Mouse (Mus musculus): ENCODE data around the gene Chn1.

The Chn1 gene

GRCm38 (mm10) chr2:73746375-73746770, 28.8 kb downstream of the Chn1 start:
- DNase-seq (ENCODE audit: extremely low read depth, low read depth), result no peak

DNA sequence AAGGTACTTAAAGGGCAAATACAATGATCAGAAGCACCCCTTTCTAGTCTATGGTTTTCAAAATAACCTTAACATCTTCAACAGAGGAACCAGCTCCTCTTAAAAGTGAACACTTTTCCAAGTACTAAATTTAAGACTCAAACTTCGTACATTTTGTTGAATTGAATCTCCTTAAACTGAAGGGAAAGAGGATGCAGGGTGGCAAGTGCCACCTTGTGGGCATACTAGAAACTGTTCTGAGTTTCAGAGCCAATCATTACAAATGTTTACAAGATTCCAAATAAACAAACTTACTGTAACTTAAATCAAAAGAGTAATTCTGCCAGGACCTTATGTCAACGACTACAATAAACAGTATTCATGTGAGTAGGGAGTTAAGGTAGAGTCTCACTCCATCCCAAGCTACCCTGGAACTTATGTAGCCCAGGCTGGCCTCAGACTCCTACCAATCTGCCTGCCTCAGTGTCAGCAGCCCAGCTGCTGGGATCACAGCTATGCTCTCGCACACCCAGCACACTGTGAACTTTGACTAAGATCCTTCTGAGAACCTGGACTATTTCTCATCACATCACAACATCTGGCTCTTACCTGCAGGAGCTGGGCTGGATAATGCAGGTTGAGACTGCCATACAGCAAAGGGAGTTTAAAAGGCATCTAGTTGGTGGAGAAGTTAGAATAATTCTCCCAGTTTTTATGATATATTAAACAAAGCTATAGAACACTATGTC, 29.3 kb downstream of the Chn1 start:
- no peak for DNase-seq (ENCODE audit: extremely low read depth, low read depth)

- DNase-seq (ENCODE audit: extremely low read depth, low read depth), result no peak
Observed at GRCm38 (mm10) chr2:73741286-73741685, 33.9 kb downstream of the Chn1 start.

- no peak for DNase-seq (ENCODE audit: extremely low read depth, low read depth)
Observed at GRCm38 (mm10) chr2:73727868-73728267, 47.3 kb downstream of the Chn1 start.

GRCm38 (mm10) chr2:73724934-73725333, 50.2 kb downstream of the Chn1 start:
- DNase-seq (ENCODE audit: extremely low read depth, low read depth), result no peak

- no peak for DNase-seq (ENCODE audit: extremely low read depth, low read depth)
Observed at GRCm38 (mm10) chr2:73721821-73722220, 53.3 kb downstream of the Chn1 start.

GRCm38 (mm10) chr2:73712481-73712880, 62.7 kb downstream of the Chn1 start:
- DNase-seq (ENCODE audit: extremely low read depth, low read depth), result no peak

- DNase-seq (ENCODE audit: extremely low read depth, low read depth), result no peak
Observed at GRCm38 (mm10) chr2:73693045-73693444, 82.1 kb downstream of the Chn1 start.

DNA sequence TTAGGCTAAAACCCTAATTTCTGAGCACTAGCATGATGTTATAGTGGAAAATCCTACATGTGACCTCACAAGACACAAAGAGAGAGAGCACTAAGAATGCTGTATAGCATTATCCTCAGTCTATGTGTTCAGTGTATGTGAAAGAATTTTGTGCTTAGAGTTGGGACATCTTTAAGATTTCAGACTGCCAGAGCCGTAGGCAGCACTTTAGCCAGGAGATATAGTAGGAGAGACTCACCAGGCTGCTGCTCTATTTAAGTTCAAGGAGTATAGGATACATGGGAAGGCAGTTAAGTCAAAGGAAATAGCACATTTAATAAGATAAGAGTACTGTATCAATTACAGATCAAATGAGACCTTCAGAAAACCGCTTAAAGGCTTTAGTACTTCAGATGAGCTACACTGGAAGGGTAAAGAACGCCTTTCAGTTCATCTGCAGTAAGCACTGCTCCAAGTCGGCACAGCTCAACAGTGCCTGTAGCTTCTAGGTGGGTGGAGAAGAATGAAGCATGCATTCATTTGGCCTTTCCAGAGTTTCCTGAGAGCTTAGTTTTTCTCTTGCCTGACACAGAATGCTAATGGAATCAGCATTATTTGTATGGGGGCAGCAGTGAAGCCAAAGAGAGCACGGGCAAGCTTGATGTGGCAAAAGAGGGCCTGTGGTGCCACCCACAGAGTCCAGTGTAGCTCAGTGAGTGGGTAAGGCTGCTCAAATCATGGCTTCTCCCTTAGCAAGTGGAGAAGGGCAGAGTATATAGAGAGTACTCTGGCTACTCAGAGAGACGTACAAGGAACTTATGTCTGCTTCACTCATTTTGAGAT, 84.2 kb downstream of the Chn1 start:
- DNase-seq (ENCODE audit: extremely low read depth, low read depth), result no peak

DNA sequence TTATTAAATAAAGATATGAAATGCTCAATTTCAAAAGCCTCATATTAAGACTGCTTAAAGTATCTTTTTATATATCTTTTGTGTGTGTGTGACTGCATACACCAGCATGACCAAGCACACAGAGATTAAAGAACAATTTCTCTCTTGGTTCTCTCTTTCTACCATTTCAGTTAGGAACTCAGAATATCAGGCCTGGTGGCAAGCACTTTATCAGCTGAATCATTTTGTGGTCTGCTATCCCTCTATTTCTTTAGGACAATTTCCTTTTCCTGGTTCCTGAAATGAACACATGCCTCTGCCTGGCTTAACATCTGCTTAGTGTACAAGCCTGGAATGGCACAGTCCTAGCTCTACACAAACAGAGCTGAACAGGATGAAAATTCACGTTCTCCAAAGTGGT, 92.6 kb downstream of the Chn1 start:
- no peak for DNase-seq (ENCODE audit: extremely low read depth, low read depth)

GRCm38 (mm10) chr2:73680425-73681027, 94.6 kb downstream of the Chn1 start:
- DNase-seq (ENCODE audit: extremely low read depth, low read depth), result no peak

- no peak for DNase-seq (ENCODE audit: extremely low read depth, low read depth)
Observed at GRCm38 (mm10) chr2:73668608-73669007, 106.5 kb downstream of the Chn1 start.

DNA sequence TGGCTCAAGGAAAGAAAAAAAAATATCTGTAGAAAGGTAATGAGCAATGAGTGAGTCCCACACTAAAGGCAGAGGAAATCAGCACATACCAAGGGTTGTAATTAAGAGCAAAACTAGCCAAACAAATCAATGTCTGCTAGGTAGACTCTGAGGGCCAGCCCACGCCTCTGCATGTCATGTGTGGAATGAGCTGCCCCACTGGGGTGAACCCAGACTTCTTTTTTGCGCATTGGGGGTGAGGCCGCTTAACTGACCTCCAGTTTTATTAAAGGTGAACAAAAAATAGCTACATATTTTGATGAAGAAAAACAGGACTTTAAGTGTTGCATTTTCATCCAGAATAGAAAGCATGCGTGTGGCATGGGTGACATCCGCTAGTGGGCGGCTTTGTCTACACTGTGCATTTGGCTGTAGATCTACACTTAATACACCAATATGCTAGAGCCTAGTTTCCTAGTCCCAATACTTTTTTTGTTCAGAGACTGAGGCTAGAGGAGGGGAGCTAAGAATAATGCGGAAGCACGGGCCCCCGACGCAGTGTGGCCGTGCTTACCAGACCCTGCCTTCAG, 114.5 kb downstream of the Chn1 start:
- DNase-seq (ENCODE audit: extremely low read depth, low read depth), result no peak

GRCm38 (mm10) chr2:73659726-73660565, 115.2 kb downstream of the Chn1 start:
- DNase-seq (ENCODE audit: extremely low read depth, low read depth), result peak; percentile 57

DNA sequence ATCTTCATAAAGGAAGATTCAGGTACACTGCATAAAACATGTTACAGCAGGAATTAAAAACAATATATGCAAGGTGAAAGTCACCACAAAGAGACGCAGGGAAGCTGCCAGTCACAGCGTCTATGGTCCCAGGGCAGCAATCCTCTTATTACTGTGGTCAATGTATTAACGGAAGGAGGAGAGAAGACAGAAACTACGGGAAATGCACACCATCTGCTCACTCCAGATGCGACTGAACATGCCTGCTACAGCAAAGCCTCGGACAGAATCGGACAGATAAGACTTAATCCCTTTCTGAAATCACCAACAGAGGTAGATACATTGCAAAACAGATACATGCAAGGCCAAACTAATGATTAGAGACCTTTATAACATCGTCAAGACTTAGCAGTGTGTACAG, 116.1 kb downstream of the Chn1 start:
- DNase-seq (ENCODE audit: extremely low read depth, low read depth), result no peak

DNA sequence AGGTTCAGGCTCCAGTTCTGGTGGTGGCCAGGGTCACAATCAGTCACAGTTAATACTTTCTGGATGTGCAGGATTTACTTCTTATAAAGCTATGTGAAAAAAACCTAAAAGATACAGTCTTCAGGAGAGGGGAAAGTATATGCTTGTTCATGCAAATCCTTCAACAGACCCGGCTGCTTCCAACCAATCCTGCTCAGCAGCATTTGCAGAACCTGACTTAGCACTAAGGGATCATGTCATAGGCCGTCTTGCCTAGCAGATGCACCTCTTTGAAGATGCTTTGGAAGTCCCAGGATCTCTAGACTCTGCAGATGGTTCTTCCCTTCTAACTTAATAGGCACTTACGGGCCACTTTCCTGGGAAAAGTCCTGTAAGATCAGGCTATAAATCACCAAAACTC, 117.2 kb downstream of the Chn1 start:
- no peak for DNase-seq (ENCODE audit: extremely low read depth, low read depth)

GRCm38 (mm10) chr2:73657151-73657550, 118.0 kb downstream of the Chn1 start:
- no peak for DNase-seq (ENCODE audit: extremely low read depth, low read depth)

GRCm38 (mm10) chr2:73655663-73656062, 119.5 kb downstream of the Chn1 start:
- DNase-seq (ENCODE audit: extremely low read depth, low read depth), result no peak

DNA sequence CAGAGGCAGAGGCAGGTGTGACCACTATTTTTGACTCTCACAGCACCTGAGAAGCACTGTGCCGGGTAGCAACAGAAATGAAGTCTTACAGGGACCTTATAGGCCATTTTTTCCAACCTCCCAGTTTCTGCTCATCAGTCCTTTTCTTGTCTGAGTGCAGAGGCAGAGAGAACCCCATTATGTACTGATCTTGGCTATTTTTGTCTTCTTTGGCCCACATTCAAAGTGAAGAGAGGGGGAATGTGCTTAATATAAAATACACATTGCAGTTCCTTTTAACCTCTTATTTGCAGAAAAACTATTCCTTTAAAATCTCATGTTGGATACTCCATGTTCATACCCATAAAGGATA, 120.3 kb downstream of the Chn1 start:
- no peak for DNase-seq (ENCODE audit: extremely low read depth, low read depth)

DNA sequence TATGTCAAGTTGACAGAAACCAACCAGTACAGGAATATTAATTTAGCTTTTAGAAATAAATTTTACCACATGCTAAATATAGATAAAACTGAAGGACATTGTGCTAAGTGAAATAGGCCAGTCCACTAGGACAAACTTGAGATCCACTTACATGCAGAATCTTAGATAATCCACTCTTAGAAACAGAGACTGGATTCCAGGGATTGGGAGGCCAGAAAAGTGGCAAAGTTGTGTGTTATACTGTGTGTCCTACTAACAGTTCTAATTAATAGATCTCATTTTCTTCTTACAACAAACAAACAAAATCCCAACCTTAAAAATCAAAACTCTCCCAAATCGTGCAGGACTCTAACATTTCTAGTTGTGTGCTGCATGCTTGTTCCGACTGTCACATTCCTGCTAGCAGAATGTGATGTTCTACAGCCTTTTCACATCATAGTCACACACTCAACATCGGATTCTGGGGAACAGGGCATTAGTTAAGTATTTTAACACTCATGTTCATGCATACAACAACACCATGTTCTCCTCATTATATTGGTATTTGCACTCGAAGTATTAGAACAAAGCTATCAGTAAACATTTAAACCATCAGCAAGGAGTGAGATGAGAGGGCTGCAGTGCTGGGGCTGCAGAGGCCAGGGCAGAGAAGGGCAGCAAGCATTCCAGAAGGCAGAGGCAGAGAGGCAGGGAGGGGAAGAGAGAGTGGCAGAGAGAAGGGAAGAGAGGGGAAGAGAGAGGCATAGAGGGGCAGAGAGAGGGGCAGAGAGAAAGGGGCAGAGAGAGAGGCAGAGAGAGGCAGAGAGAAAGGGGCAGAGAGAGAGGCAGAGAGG, 120.9 kb downstream of the Chn1 start:
- DNase-seq (ENCODE audit: extremely low read depth, low read depth), result no peak

Data from MEL-GATA-1-ER (cell line).